Mouse (Mus musculus): ENCODE results near the gene Lrrc2. TPM values are rescaled to one million over a fixed set of nuclear protein-coding genes. Genes with fewer than 3 reads are reported as not detected.

The Lrrc2 gene
- total RNA-seq, 1 experiment = 20.2 TPM

DNA sequence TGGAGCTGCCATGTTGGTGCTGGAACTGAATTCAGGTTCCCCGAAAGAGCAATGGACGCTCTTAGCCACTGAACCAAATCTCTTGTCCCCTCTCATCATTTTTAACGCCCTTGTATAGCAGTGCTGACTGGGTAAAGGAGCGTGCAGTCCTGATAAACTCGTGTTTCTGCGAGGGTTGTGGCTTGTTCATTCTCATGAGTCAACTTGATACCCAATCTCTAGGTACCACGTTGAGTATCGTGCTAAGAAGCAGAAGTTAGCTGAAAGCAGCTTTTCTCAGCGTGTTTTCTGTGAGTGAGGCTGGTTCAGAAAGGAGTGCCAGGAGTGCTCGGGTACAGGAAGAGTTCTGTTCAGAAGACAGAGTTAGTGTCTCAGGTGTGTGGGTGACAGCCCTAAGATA, 75.4 kb downstream of the Lrrc2 start:
- H3K27ac ChIP-seq (ENCODE audit: insufficient read depth, low read depth, low read length, poor library complexity, severe bottlenecking) = no peak overlapping the region
- no peak overlapping the region for H3K4me3 ChIP-seq (ENCODE audit: insufficient read depth in 1 of 2, low read depth in 1 of 2, low read length in 2 of 2, poor library complexity in 1 of 2, severe bottlenecking in 1 of 2)
- no peak overlapping the region for H3K9ac ChIP-seq (ENCODE audit: insufficient read depth, low read depth, low read length, poor library complexity, severe bottlenecking)
- H3K4me1 ChIP-seq (ENCODE audit: control insufficient read depth in 2 of 2, insufficient read depth in 2 of 2, low read length in 2 of 2, poor library complexity in 1 of 2) = no peaks in the 10 kb centered on the region
- DNase-seq (ENCODE audit: low read depth, low spot score) = no peak
- no peak for TF ChIP-seq ZC3H11A (IDR thresholded peaks at IDR 0.05; ENCODE audit: borderline replicate concordance, low read depth, low read length)
- no peak for TF ChIP-seq MAFK (IDR thresholded peaks at IDR 0.05; ENCODE audit: insufficient read depth, low read depth, low read length)
- TF ChIP-seq CHD2 (IDR thresholded peaks at IDR 0.05; ENCODE audit: low read depth, low read length) = no peak
- no peaks in the 10 kb centered on the region for H3K36me3 ChIP-seq (ENCODE audit: control insufficient read depth, insufficient read depth, low read length, poor library complexity, severe bottlenecking)
- no peaks in the 10 kb centered on the region for H3K9me3 ChIP-seq (ENCODE audit: control insufficient read depth, insufficient read depth, low read depth, low read length)
- in situ Hi-C loops (cut with MboI; ENCODE audit: low sequenced_read_pairs in 2 of 2, unreplicated experiment in 2 of 2) = no loop called here

Other genes starting within 250 kb of the Lrrc2 start
- gene Myl3, start 209.7 kb upstream of the Lrrc2 start, total RNA-seq (2012; rRNA removed) = 0.48 and 0.89 TPM in 2 replicates
- gene Pth1r, start 204.4 kb upstream of the Lrrc2 start, total RNA-seq (2012; rRNA removed) = 3.2 and 6.8 TPM in 2 replicates
- gene Prss42, start 153.4 kb upstream of the Lrrc2 start, total RNA-seq (2012; rRNA removed) = 7.5 and 14.8 TPM in 2 replicates
- 1.5 and 2.2 TPM in 2 replicates for gene Prss44, start 137.6 kb upstream of the Lrrc2 start, total RNA-seq (2012; rRNA removed)
- gene Prss43, start 124.9 kb upstream of the Lrrc2 start, total RNA-seq (2012; rRNA removed) = 0.09 TPM in 1 of 2 replicates, not detected in the other
- 0.26 and 0.54 TPM in 2 replicates for gene Prss45, start 117.0 kb upstream of the Lrrc2 start, total RNA-seq (2012; rRNA removed)
- gene Prss46, start 107.0 kb upstream of the Lrrc2 start, total RNA-seq (2012; rRNA removed) = 0.63 and 2.8 TPM in 2 replicates
- 50.2 and 69.3 TPM in 2 replicates for gene Prss50, start 93.6 kb upstream of the Lrrc2 start, total RNA-seq (2012; rRNA removed)
- 13.0 and 35.0 TPM in 2 replicates for gene Als2cl, start 71.7 kb upstream of the Lrrc2 start, total RNA-seq (2012; rRNA removed)
- gene Tmie, start 71.4 kb upstream of the Lrrc2 start, total RNA-seq (2012; rRNA removed) = 0.67 and 0.79 TPM in 2 replicates
- gene Fam240a, start 34.7 kb upstream of the Lrrc2 start, total RNA-seq (2012; rRNA removed) = 1.0 TPM in 1 of 2 replicates, not detected in the other
- 904 and 1,760 TPM in 2 replicates for gene Tdgf1, start 5.4 kb upstream of the Lrrc2 start, total RNA-seq (2012; rRNA removed)
- gene Rtp3, start 39.0 kb downstream of the Lrrc2 start, total RNA-seq (2012; rRNA removed) = 0.62 and 1.1 TPM in 2 replicates
- gene Ltf, start 67.7 kb downstream of the Lrrc2 start, total RNA-seq (2012; rRNA removed) = 0.48 TPM in 1 of 2 replicates, not detected in the other
- gene Ccrl2, start 106.0 kb downstream of the Lrrc2 start, total RNA-seq (2012; rRNA removed) = 0.26 and 0.40 TPM in 2 replicates
- gene Lrrfip2, start 166.0 kb downstream of the Lrrc2 start, total RNA-seq (2012; rRNA removed) = 25.5 and 33.0 TPM in 2 replicates

Measured in ES-E14 (cell line).